Mouse (Mus musculus) cortical plate, adult 2 months (tissue): Measurements from ENCODE around the gene Emilin3. TPM values are rescaled to one million over a fixed set of nuclear protein-coding genes. Genes with fewer than 3 reads are reported as not detected.
"Not testable (repeated sequence)": the region's sequence is repeated elsewhere in the genome, so short reads cannot be mapped to it uniquely, and the experiment has no call there.

ENCODE experiments used
- H3K27ac ChIP-seq: fragments of 200-500 bp; 2 replicates; pipeline ENCODE4 v1.5.1; 2012; ENCODE audit warnings: low read length, control low read depth, inconsistent platforms; ENCODE audit not compliant: insufficient read depth
- H3K4me1 ChIP-seq: fragments of 200-500 bp; 2 replicates; pipeline ENCODE4 v1.6.1; 2011; ENCODE audit warnings: low read length; ENCODE audit not compliant: control insufficient read depth, insufficient read depth
- H3K4me3 ChIP-seq: fragments of 200-500 bp; 2 replicates; pipeline ENCODE4 v1.5.1; 2011; ENCODE audit warnings: mild to moderate bottlenecking, low read length, control low read depth; ENCODE audit not compliant: insufficient read depth
- CTCF ChIP-seq: fragments of 200-500 bp; IDR thresholded peaks from 2 replicates; pipeline ENCODE4 v1.5.1; 2011; ENCODE audit warnings: mild to moderate bottlenecking, control low read depth, low read length; ENCODE audit not compliant: insufficient read depth; ENCODE audit errors: extremely low read depth
- POLR2A ChIP-seq: fragments of 200-500 bp; IDR thresholded peaks from 2 replicates; pipeline ENCODE4 v1.6.1; 2011; ENCODE audit warnings: mild to moderate bottlenecking, low read length, control low read depth; ENCODE audit not compliant: insufficient read depth; ENCODE audit errors: extremely low read depth
- polyA plus RNA-seq: library from polyadenylated mRNA; depleted of rRNA; stranded (reverse); fragments of >200 nt; gene quantifications from 2 replicates; pipeline ENCODE4 v1.2.3, GENCODE M21; 2012; rRNA removed

The Emilin3 gene
- 0.10 and 0.21 TPM in 2 replicates for polyA plus RNA-seq

- TF ChIP-seq POLR2A = no peak
- TF ChIP-seq CTCF = no peak
- no peaks in the 10 kb centered on the region for H3K4me1 ChIP-seq
- H3K27ac ChIP-seq = no peak within 1 kb of the TSS
- no peak within 1 kb of the TSS for H3K4me3 ChIP-seq
These were observed at the start of gene Emilin3 for GRCm38 (mm10) chr2:160912231-160912671. TSS of gene Emilin3 (minus strand) at chr2:160912328.

- no peak overlapping the region for H3K27ac ChIP-seq
- TF ChIP-seq CTCF (no peak), POLR2A (no peak)
- peaks cover 2% of the 10 kb centered on the region; the same call in 1 of the 2 replicates for H3K4me1 ChIP-seq
- H3K4me3 ChIP-seq = no peak overlapping the region
These were observed 49.0 kb upstream of the Emilin3 start for GRCm38 (mm10) chr2:160960956-160961646.

- Histone ChIP-seq H3K4me3 (no peak overlapping the region), H3K4me1 (peaks cover 8% of the 10 kb centered on the region), H3K27ac (no peak overlapping the region)
- TF ChIP-seq POLR2A (no peak), CTCF (no peak)
These were observed 47.8 kb upstream of the Emilin3 start for GRCm38 (mm10) chr2:160959901-160960300.

GRCm38 (mm10) chr2:160958737-160959136 lies 46.6 kb upstream of the Emilin3 start:
- Histone ChIP-seq H3K27ac (no peak overlapping the region), H3K4me1 (peaks cover 10% of the 10 kb centered on the region), H3K4me3 (no peak overlapping the region)
- TF ChIP-seq POLR2A = no peak
- TF ChIP-seq CTCF = peak; percentile 45

GRCm38 (mm10) chr2:160957801-160958200 lies 45.7 kb upstream of the Emilin3 start:
- H3K27ac ChIP-seq, H3K4me1 ChIP-seq, H3K4me3 ChIP-seq: not testable (repeated sequence)

GRCm38 (mm10) chr2:160957307-160957706 lies 45.2 kb upstream of the Emilin3 start:
- not testable (repeated sequence) for H3K4me1 ChIP-seq

GRCm38 (mm10) chr2:160955331-160955730 lies 43.2 kb upstream of the Emilin3 start:
- Histone ChIP-seq H3K27ac (0 out of 2 replicates have a peak overlapping the region, but pooled peaks have one; percentile 13), H3K4me1 (peaks cover 10% of the 10 kb centered on the region), H3K4me3 (no peak overlapping the region)
- TF ChIP-seq CTCF (no peak; the same call in 1 of the 2 replicates), POLR2A (no peak)

More at GRCm38 (mm10) chr2:160957307-160957706, 45.2 kb upstream of the Emilin3 start:
- not testable (repeated sequence) for H3K4me3 ChIP-seq, H3K27ac ChIP-seq

- Histone ChIP-seq H3K27ac (peak overlapping the region; percentile 13; the same call in 1 of the 2 replicates), H3K4me3 (no peak overlapping the region), H3K4me1 (peaks cover 10% of the 10 kb centered on the region)
- TF ChIP-seq CTCF (no peak), POLR2A (no peak)
These were observed 42.4 kb upstream of the Emilin3 start for GRCm38 (mm10) chr2:160954541-160954940.

GRCm38 (mm10) chr2:160953131-160953873 lies 41.2 kb upstream of the Emilin3 start:
- TF ChIP-seq POLR2A (no peak), CTCF (no peak)
- Histone ChIP-seq H3K4me3 (no peak overlapping the region), H3K27ac (no peak overlapping the region), H3K4me1 (peaks cover 10% of the 10 kb centered on the region)

GRCm38 (mm10) chr2:160951595-160951994 lies 39.5 kb upstream of the Emilin3 start:
- Histone ChIP-seq H3K4me3 (no peak overlapping the region), H3K4me1 (peaks cover 10% of the 10 kb centered on the region), H3K27ac (no peak overlapping the region)
- TF ChIP-seq CTCF = no peak
- no peak for TF ChIP-seq POLR2A
